Mouse (Mus musculus) liver, embryonic 13.5 days (tissue): ENCODE data around the gene Arhgap17. TPM values are rescaled to one million over a fixed set of nuclear protein-coding genes. Genes with fewer than 3 reads are reported as not detected.

Experiments used
- ATAC-seq: fragments of 200-750 bp; cut with Nextera tagmentation; 2 replicates; pipeline ENCODE4 v1.8.0; 2017; ENCODE audit warnings: low read depth, mild to moderate bottlenecking, moderate number of reproducible peaks, moderate library complexity
- DNase-seq: peaks from one replicate; pipeline ENCODE4 v3.0.0; 2022
- H3K27ac ChIP-seq: fragments of 300-500 bp; sonication (generic); 2 replicates; pipeline ENCODE4 v1.5.1; 2015; ENCODE audit warnings: moderate library complexity, mild to moderate bottlenecking, inconsistent platforms
- H3K27me3 ChIP-seq: fragments of 300-500 bp; sonication (generic); 2 replicates; pipeline ENCODE4 v1.6.1; 2015; ENCODE audit warnings: mild to moderate bottlenecking, inconsistent platforms
- H3K36me3 ChIP-seq: fragments of 300-500 bp; sonication (generic); 2 replicates; pipeline ENCODE4 v1.6.1; 2015; ENCODE audit warnings: mild to moderate bottlenecking, inconsistent platforms
- H3K4me1 ChIP-seq: fragments of 300-500 bp; sonication (generic); replicated peaks from 2 replicates; pipeline ENCODE4 v1.6.1; 2015; ENCODE audit warnings: inconsistent platforms
- H3K4me2 ChIP-seq: fragments of 300-500 bp; sonication (generic); 2 replicates; pipeline ENCODE4 v1.6.1; 2015; ENCODE audit warnings: inconsistent platforms, mild to moderate bottlenecking, moderate library complexity
- H3K4me3 ChIP-seq: fragments of 300-500 bp; sonication (generic); replicated peaks from 2 replicates; pipeline ENCODE4 v1.5.1; 2015; ENCODE audit warnings: mild to moderate bottlenecking, inconsistent platforms
- H3K9ac ChIP-seq: fragments of 300-500 bp; sonication (generic); 2 replicates; pipeline ENCODE4 v1.6.1; 2015; ENCODE audit warnings: mild to moderate bottlenecking, inconsistent platforms
- H3K9me3 ChIP-seq: fragments of 300-500 bp; sonication (generic); replicated peaks from 2 replicates; pipeline ENCODE4 v1.6.1; 2016; ENCODE audit warnings: inconsistent platforms
- WGBS: fragments of 180-500 bp; shearing (Covaris S2); methylation state at CpG from one replicate; pipeline ENCODE4 v1.1.7; 2015; ENCODE audit not compliant: insufficient replicate concordance; 5-methylcytosine and 5-hydroxymethylcytosine counted together
- polyA plus RNA-seq: library from polyadenylated mRNA; unstranded; fragments of >200 nt; fragmentation: Nextera tagmentation; extraction: Ambion mirVana; gene quantifications from 2 replicates; pipeline ENCODE4 v1.2.1, GENCODE M21; 2015

The Arhgap17 gene
- polyA plus RNA-seq, 1 experiment from 2014 or later, result 8.5 TPM

DNA sequence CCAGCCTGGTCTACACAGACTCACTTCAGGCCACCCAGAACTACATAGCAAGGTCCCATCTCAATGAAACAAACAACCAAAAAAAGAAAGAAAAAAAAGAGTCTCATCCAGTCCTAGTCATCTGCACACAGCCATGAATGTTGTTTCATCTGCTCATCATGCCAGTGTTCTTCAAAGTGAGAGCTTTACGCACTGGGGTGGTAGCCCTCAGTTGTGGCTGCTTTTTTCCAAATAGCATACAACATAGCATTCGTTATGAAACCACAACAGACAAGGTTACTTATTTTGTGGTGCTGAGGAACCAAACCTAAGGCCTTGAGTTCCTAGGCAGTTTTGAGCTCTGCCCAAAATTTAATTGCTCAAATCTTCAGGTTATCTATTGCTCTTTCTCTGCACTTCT lies 14.9 kb downstream of the Arhgap17 start:
- Histone ChIP-seq H3K27me3 (no peaks in the 10 kb centered on the region), H3K36me3 (peaks cover 10% of the 10 kb centered on the region; the same call in 1 of the 2 replicates), H3K4me1 (peaks cover 94% of the 10 kb centered on the region), H3K27ac (peak overlapping the region; percentile 86), H3K4me2 (peak overlapping the region; percentile 67), H3K9me3 (no peaks in the 10 kb centered on the region), H3K4me3 (peak overlapping the region; percentile 34; the same call in 1 of the 2 replicates), H3K9ac (peak overlapping the region; percentile 49)
- DNase-seq (no peak), ATAC-seq (no peak)
- 64% methylated on average over 2 of the region's 2 CpGs for WGBS

DNA sequence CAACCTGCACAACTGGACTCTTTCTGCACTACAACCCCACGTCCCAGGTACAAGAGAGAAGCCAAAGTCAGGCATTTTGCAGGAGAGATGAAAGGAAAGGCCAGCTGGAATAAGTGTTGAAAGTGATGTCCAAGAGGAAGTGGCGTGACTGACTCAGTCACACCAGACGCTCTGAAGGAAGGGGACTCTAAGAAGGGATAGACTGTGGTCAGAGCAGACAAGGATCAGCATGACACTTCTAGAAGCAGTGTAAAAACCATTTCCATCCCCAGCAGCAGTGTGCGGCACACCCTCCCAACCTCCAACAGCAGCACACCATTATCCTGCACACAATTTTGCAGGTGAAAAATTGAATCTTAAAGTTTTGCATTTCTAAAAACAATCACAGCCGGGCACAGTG lies 15.3 kb downstream of the Arhgap17 start:
- no peaks in the 10 kb centered on the region for H3K27me3 ChIP-seq
- DNase-seq (no peak), ATAC-seq (0 out of 2 replicates have a peak, but pooled peaks have one; percentile 21)
- H3K36me3 ChIP-seq, result peaks cover 10% of the 10 kb centered on the region; the same call in 1 of the 2 replicates
- peak overlapping the region; percentile 86 for H3K27ac ChIP-seq
- 47% methylated on average over 5 of the region's 5 CpGs for WGBS
- peak overlapping the region; percentile 67 for H3K4me2 ChIP-seq
- no peaks in the 10 kb centered on the region for H3K9me3 ChIP-seq
- H3K9ac ChIP-seq, result peak overlapping the region; percentile 49
- H3K4me3 ChIP-seq, result peak overlapping the region; percentile 34
- peaks cover 95% of the 10 kb centered on the region for H3K4me1 ChIP-seq

- peak overlapping the region; percentile 53 for H3K9ac ChIP-seq
Measured at GRCm38 (mm10) chr7:123353879-123354278, 15.8 kb downstream of the Arhgap17 start.

DNA sequence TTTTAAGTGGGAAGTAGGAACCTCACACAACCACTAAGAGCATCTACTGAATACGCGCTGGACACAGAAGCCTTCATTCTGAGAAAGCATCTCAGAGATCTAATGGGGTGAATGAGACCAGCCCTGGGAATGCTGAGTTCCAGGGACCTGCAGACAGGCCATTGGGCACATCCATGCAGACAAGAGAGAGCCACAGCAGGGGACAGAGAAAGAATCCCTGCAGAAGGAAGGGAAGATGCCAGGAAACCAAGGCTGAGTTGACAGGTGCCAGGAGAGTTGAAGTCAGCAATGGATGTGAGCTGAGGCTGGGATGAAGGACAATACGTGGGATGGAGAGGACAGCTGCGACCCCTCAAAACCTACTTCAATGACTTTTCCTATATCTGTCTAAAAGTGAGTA lies 16.6 kb downstream of the Arhgap17 start:
- Histone ChIP-seq H3K4me2 (peak overlapping the region; percentile 67), H3K9me3 (no peaks in the 10 kb centered on the region), H3K36me3 (peaks cover 10% of the 10 kb centered on the region; the same call in 1 of the 2 replicates), H3K4me3 (peak overlapping the region; percentile 34), H3K9ac (peak overlapping the region; percentile 53), H3K4me1 (peaks cover 95% of the 10 kb centered on the region), H3K27me3 (no peaks in the 10 kb centered on the region), H3K27ac (peak overlapping the region; percentile 86)
- ATAC-seq (no peak), DNase-seq (no peak)
- whole genome bisulfite sequencing, result 94% methylated on average over 4 of the region's 4 CpGs

More at GRCm38 (mm10) chr7:123353879-123354278, 15.8 kb downstream of the Arhgap17 start:
- no peaks in the 10 kb centered on the region for H3K27me3 ChIP-seq
- no peaks in the 10 kb centered on the region for H3K9me3 ChIP-seq
- WGBS, result 20% methylated on average over 5 of the region's 5 CpGs
- DNase-seq (peak; percentile 80), ATAC-seq (peak; percentile 93)
- H3K36me3 ChIP-seq, result peaks cover 10% of the 10 kb centered on the region; the same call in 1 of the 2 replicates
- H3K4me2 ChIP-seq, result peak overlapping the region; percentile 67
- peaks cover 95% of the 10 kb centered on the region for H3K4me1 ChIP-seq
- H3K27ac ChIP-seq, result peak overlapping the region; percentile 86
- H3K4me3 ChIP-seq, result peak overlapping the region; percentile 34

- no peak for DNase-seq
- 0 out of 2 replicates have a peak overlapping the region, but pooled peaks have one; percentile 3 for H3K27ac ChIP-seq
- no peaks in the 10 kb centered on the region for H3K27me3 ChIP-seq
- peak overlapping the region; percentile 17; the same call in 1 of the 2 replicates for H3K9ac ChIP-seq
- ATAC-seq, result no peak
- 81% methylated on average over 2 of the region's 2 CpGs for WGBS
- H3K4me3 ChIP-seq, result no peak overlapping the region
- no peaks in the 10 kb centered on the region for H3K9me3 ChIP-seq
- H3K36me3 ChIP-seq, result 0 out of 2 replicates have a peak, but pooled peaks cover 2% of the 10 kb centered on the region
- peaks cover 87% of the 10 kb centered on the region for H3K4me1 ChIP-seq
- H3K4me2 ChIP-seq, result no peak overlapping the region
Measured at GRCm38 (mm10) chr7:123350243-123350642, 19.5 kb downstream of the Arhgap17 start.

DNA sequence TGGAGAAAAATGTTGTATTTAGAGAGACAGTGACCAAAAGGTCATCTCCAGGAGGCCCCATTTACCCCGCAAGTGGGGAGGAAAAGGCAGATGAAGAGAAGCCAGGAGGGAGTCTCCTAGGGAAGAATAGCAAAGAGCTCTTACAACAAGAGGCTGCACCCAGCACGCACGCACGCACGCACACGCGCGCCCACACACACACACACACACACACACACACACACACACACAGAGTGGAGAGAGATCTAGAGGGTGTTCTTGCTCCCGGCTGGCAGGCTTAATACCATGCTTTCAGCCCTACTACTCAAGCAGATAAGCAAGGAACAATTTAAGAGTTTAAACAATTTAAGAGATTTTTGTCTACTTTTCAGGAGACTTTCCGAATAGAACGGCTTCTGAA lies 19.9 kb downstream of the Arhgap17 start:
- Histone ChIP-seq H3K27me3 (no peaks in the 10 kb centered on the region), H3K27ac (peak overlapping the region; percentile 25; the same call in 1 of the 2 replicates), H3K36me3 (0 out of 2 replicates have a peak, but pooled peaks cover 2% of the 10 kb centered on the region), H3K4me1 (peaks cover 87% of the 10 kb centered on the region), H3K9me3 (no peaks in the 10 kb centered on the region), H3K4me3 (no peak overlapping the region), H3K9ac (0 out of 2 replicates have a peak overlapping the region, but pooled peaks have one; percentile 17), H3K4me2 (no peak overlapping the region)
- ATAC-seq (no peak), DNase-seq (no peak)
- WGBS, result 86% methylated on average over 11 of the region's 11 CpGs

DNA sequence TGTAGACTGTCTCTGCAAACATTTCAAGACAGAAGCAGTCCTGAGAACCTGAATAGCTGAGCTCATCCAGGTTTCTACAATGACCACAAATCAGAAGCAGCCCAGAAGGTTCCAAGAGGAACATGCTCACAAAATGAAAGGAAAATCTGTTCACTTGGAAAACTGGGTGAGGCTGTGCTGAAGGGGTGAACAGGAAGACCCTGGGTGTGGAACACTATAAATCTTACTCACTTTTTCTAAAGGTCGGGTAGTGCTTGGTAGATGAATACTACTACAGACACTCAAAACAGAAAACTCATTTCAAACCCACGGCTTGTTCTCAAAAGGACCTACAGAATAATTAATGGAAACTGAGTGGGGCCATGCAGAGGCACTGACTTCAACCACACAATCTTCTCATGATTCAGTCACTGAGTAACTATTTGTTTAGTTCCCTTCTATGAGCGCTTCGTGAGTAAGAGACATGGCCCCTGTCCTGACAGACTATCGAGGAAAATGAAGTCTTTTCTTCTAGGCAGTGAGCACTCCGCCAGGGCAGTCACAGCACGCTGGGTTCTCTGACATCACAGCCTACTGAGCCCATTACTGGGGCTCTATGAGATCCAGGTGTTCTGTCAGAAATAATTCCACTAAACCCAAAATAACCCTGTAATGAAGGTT lies 23.0 kb downstream of the Arhgap17 start:
- WGBS, result 78% methylated on average over 7 of the region's 7 CpGs
- Histone ChIP-seq H3K27ac (no peak overlapping the region), H3K9me3 (no peaks in the 10 kb centered on the region), H3K27me3 (no peaks in the 10 kb centered on the region), H3K9ac (no peak overlapping the region), H3K36me3 (0 out of 2 replicates have a peak, but pooled peaks cover 2% of the 10 kb centered on the region), H3K4me3 (no peak overlapping the region), H3K4me1 (peaks cover 80% of the 10 kb centered on the region), H3K4me2 (no peak overlapping the region)
- DNase-seq, result no peak
- ATAC-seq, result no peak

- WGBS, result 71% methylated on average over 3 of the region's 3 CpGs
- no peak overlapping the region for H3K9ac ChIP-seq
- no peak overlapping the region for H3K27ac ChIP-seq
- no peak for ATAC-seq
- H3K27me3 ChIP-seq, result no peaks in the 10 kb centered on the region
- no peak for DNase-seq
- H3K4me2 ChIP-seq, result no peak overlapping the region
- H3K4me3 ChIP-seq, result no peak overlapping the region
- H3K9me3 ChIP-seq, result no peaks in the 10 kb centered on the region
- peaks cover 83% of the 10 kb centered on the region for H3K4me1 ChIP-seq
- H3K36me3 ChIP-seq, result 0 out of 2 replicates have a peak, but pooled peaks cover under 1% of the 10 kb centered on the region
Measured at GRCm38 (mm10) chr7:123345041-123345544, 24.6 kb downstream of the Arhgap17 start.

GRCm38 (mm10) chr7:123344079-123344780 lies 25.5 kb downstream of the Arhgap17 start:
- Histone ChIP-seq H3K36me3 (0 out of 2 replicates have a peak, but pooled peaks cover 4% of the 10 kb centered on the region), H3K9ac (no peak overlapping the region), H3K4me1 (peaks cover 75% of the 10 kb centered on the region), H3K4me2 (no peak overlapping the region), H3K4me3 (no peak overlapping the region), H3K27me3 (no peaks in the 10 kb centered on the region), H3K9me3 (no peaks in the 10 kb centered on the region), H3K27ac (no peak overlapping the region; the same call in 1 of the 2 replicates)
- no peak for ATAC-seq
- 82% methylated on average over 5 of the region's 5 CpGs for WGBS
- DNase-seq, result no peak

DNA sequence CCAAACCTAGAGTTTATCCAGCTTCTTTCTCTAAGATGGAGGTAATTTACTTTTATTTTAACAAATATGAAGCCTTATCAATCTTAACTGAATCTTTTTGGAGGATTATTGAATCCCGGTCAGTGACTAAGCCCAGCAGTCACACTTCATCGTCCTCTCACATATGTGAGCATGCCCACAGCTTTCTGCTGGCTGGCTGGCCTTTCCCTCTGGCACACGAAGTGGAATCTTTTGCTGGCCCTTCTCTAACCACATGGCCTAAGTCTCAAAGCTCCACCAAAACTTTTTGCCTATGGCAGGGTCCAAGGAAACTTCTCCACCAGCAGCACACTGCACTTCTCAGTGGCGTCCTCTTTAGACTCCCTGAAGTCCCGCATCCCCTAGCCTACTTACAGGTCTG lies 27.8 kb downstream of the Arhgap17 start:
- H3K27ac ChIP-seq, result no peak overlapping the region
- ATAC-seq, result no peak
- no peak for DNase-seq
- no peaks in the 10 kb centered on the region for H3K9me3 ChIP-seq
- WGBS, result 79% methylated on average over 5 of the region's 5 CpGs
- H3K9ac ChIP-seq, result no peak overlapping the region
- H3K4me3 ChIP-seq, result no peak overlapping the region
- peaks cover 77% of the 10 kb centered on the region for H3K4me1 ChIP-seq
- H3K27me3 ChIP-seq, result no peaks in the 10 kb centered on the region
- 0 out of 2 replicates have a peak, but pooled peaks cover 4% of the 10 kb centered on the region for H3K36me3 ChIP-seq
- no peak overlapping the region for H3K4me2 ChIP-seq

DNA sequence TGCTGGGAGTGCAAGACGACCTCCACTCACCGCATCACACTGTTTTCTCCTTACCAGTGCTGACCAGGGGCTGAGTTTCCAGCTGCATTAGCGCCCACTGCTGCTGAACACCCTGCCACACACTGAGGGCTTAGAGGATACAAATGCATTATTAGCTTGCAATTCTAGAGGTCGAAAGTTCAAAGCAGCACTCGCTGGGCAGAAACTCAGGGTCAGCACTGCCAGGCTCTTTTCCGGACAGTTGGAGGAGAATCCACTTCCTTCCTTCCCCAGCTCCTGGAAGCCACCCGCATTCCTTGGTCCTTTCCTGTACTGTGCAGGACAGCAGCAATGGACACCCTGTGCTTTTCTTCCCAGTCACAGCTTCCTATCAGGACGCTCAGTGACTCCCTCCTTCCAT lies 31.4 kb downstream of the Arhgap17 start:
- Histone ChIP-seq H3K9ac (no peak overlapping the region), H3K4me3 (no peak overlapping the region), H3K27ac (no peak overlapping the region), H3K9me3 (no peaks in the 10 kb centered on the region), H3K36me3 (0 out of 2 replicates have a peak, but pooled peaks cover 4% of the 10 kb centered on the region), H3K4me2 (no peak overlapping the region), H3K27me3 (no peaks in the 10 kb centered on the region), H3K4me1 (peaks cover 56% of the 10 kb centered on the region)
- ATAC-seq, result peak; percentile 49
- WGBS, result 65% methylated on average over 8 of the region's 8 CpGs
- DNase-seq, result no peak
